Mouse (Mus musculus): ENCODE measurements around the gene Gstcd. TPM values are rescaled to one million over a fixed set of nuclear protein-coding genes. Genes with fewer than 3 reads are reported as not detected.
A peak's percentile ranks its signal among the peaks of the same experiment; 100 is the strongest.

The Gstcd gene
- polyA plus RNA-seq, 1 experiment from 2014 or later = 4.1 TPM

- no peaks in the 10 kb centered on the region for H3K9me3 ChIP-seq (replicated peaks; ENCODE audit: control insufficient read depth, low read length)
- H3K4me1 ChIP-seq (ENCODE audit: control insufficient read depth, insufficient read depth, low read length) = no peaks in the 10 kb centered on the region
- 90% methylated on average over 2 of the region's 2 CpGs for WGBS
- peaks cover 28% of the 10 kb centered on the region for H3K36me3 ChIP-seq (ENCODE audit: control insufficient read depth, insufficient read depth)
- H3K9ac ChIP-seq (ENCODE audit: low read length) = no peak overlapping the region
- no peak overlapping the region for H3K27ac ChIP-seq (ENCODE audit: low read length)
- no peak overlapping the region for H3K4me2 ChIP-seq (ENCODE audit: low read depth, low read length)
- H3K4me3 ChIP-seq (ENCODE audit: low read length) = no peak overlapping the region
- no peaks in the 10 kb centered on the region for H3K27me3 ChIP-seq (ENCODE audit: control insufficient read depth, insufficient read depth, low read length)
- no peak for ATAC-seq (replicated peaks; ENCODE audit: extremely low read depth, insufficient read depth, low FRiP score)
These were observed 7.1 kb upstream of the Gstcd start for GRCm38 (mm10) chr3:133098909-133099308.

- Histone ChIP-seq H3K36me3 (ENCODE audit: control insufficient read depth, insufficient read depth) (peaks cover 23% of the 10 kb centered on the region), H3K9me3 (replicated peaks; ENCODE audit: control insufficient read depth, low read length) (no peaks in the 10 kb centered on the region), H3K27me3 (ENCODE audit: control insufficient read depth, insufficient read depth, low read length) (no peaks in the 10 kb centered on the region), H3K27ac (ENCODE audit: low read length) (no peak overlapping the region), H3K4me2 (ENCODE audit: low read depth, low read length) (no peak overlapping the region), H3K9ac (ENCODE audit: low read length) (no peak overlapping the region), H3K4me3 (ENCODE audit: low read length) (no peak overlapping the region), H3K4me1 (ENCODE audit: control insufficient read depth, insufficient read depth, low read length) (no peaks in the 10 kb centered on the region)
- no peak for ATAC-seq (replicated peaks; ENCODE audit: extremely low read depth, insufficient read depth, low FRiP score)
- WGBS = 90% methylated on average over 4 of the region's 4 CpGs
These were observed 6.5 kb upstream of the Gstcd start for GRCm38 (mm10) chr3:133098336-133098735.

- 93% methylated on average over 6 of the region's 6 CpGs for WGBS
These were observed 6.1 kb upstream of the Gstcd start for GRCm38 (mm10) chr3:133097936-133098335.

GRCm38 (mm10) chr3:133094305-133094704, 2.5 kb upstream of the Gstcd start:
- no peak overlapping the region for H3K27ac ChIP-seq (ENCODE audit: low read length)
- H3K4me3 ChIP-seq (ENCODE audit: low read length) = no peak overlapping the region
- no peak overlapping the region for H3K9ac ChIP-seq (ENCODE audit: low read length)
- no peak for ATAC-seq (replicated peaks; ENCODE audit: extremely low read depth, insufficient read depth, low FRiP score)
- no peaks in the 10 kb centered on the region for H3K9me3 ChIP-seq (replicated peaks; ENCODE audit: control insufficient read depth, low read length)
- H3K36me3 ChIP-seq (ENCODE audit: control insufficient read depth, insufficient read depth) = peaks cover 9% of the 10 kb centered on the region
- H3K27me3 ChIP-seq (ENCODE audit: control insufficient read depth, insufficient read depth, low read length) = no peaks in the 10 kb centered on the region
- peaks cover 12% of the 10 kb centered on the region for H3K4me1 ChIP-seq (ENCODE audit: control insufficient read depth, insufficient read depth, low read length)
- H3K4me2 ChIP-seq (ENCODE audit: low read depth, low read length) = no peak overlapping the region
- WGBS = 34% methylated on average over 1 of the region's 1 CpGs

More at GRCm38 (mm10) chr3:133097936-133098335, 6.1 kb upstream of the Gstcd start:
- Histone ChIP-seq H3K9me3 (replicated peaks; ENCODE audit: control insufficient read depth, low read length) (no peaks in the 10 kb centered on the region), H3K4me1 (ENCODE audit: control insufficient read depth, insufficient read depth, low read length) (peaks cover 2% of the 10 kb centered on the region; the same call in 1 of the 2 replicates), H3K4me3 (ENCODE audit: low read length) (no peak overlapping the region), H3K4me2 (ENCODE audit: low read depth, low read length) (no peak overlapping the region), H3K36me3 (ENCODE audit: control insufficient read depth, insufficient read depth) (peaks cover 23% of the 10 kb centered on the region), H3K27ac (ENCODE audit: low read length) (no peak overlapping the region), H3K9ac (ENCODE audit: low read length) (no peak overlapping the region), H3K27me3 (ENCODE audit: control insufficient read depth, insufficient read depth, low read length) (no peaks in the 10 kb centered on the region)
- ATAC-seq (replicated peaks; ENCODE audit: extremely low read depth, insufficient read depth, low FRiP score) = no peak

- H3K4me1 ChIP-seq (ENCODE audit: control insufficient read depth, insufficient read depth, low read length) = peaks cover 12% of the 10 kb centered on the region
- peak overlapping the region; percentile 90 for H3K9ac ChIP-seq (ENCODE audit: low read length)
- H3K4me3 ChIP-seq (ENCODE audit: low read length) = peak overlapping the region; percentile 96; the same call in 1 of the 2 replicates
- H3K27me3 ChIP-seq (ENCODE audit: control insufficient read depth, insufficient read depth, low read length) = no peaks in the 10 kb centered on the region
- ATAC-seq (replicated peaks; ENCODE audit: extremely low read depth, insufficient read depth, low FRiP score) = no peak
- H3K36me3 ChIP-seq (ENCODE audit: control insufficient read depth, insufficient read depth) = no peaks in the 10 kb centered on the region
- no peak overlapping the region for H3K27ac ChIP-seq (ENCODE audit: low read length)
- H3K9me3 ChIP-seq (replicated peaks; ENCODE audit: control insufficient read depth, low read length) = no peaks in the 10 kb centered on the region
- 73% methylated on average over 1 of the region's 1 CpGs for WGBS
- peak overlapping the region; percentile 72 for H3K4me2 ChIP-seq (ENCODE audit: low read depth, low read length)
These were observed 1.1 kb upstream of the Gstcd start for GRCm38 (mm10) chr3:133092936-133093335.

- Histone ChIP-seq H3K4me3 (ENCODE audit: low read length) (peak overlapping the region; percentile 96), H3K36me3 (ENCODE audit: control insufficient read depth, insufficient read depth) (no peaks in the 10 kb centered on the region), H3K9ac (ENCODE audit: low read length) (peak overlapping the region; percentile 90), H3K9me3 (replicated peaks; ENCODE audit: control insufficient read depth, low read length) (no peaks in the 10 kb centered on the region), H3K27ac (ENCODE audit: low read length) (peak overlapping the region; percentile 96), H3K27me3 (ENCODE audit: control insufficient read depth, insufficient read depth, low read length) (no peaks in the 10 kb centered on the region), H3K4me2 (ENCODE audit: low read depth, low read length) (peak overlapping the region; percentile 72), H3K4me1 (ENCODE audit: control insufficient read depth, insufficient read depth, low read length) (peaks cover 12% of the 10 kb centered on the region)
- no peak for ATAC-seq (replicated peaks; ENCODE audit: extremely low read depth, insufficient read depth, low FRiP score)
- under 1% methylated on average over 7 of the region's 7 CpGs for WGBS
These were observed 531 bp upstream of the Gstcd start for GRCm38 (mm10) chr3:133092274-133092853.

- Histone ChIP-seq H3K9me3 (replicated peaks; ENCODE audit: control insufficient read depth, low read length) (no peaks in the 10 kb centered on the region), H3K4me2 (ENCODE audit: low read depth, low read length) (peak overlapping the region; percentile 71), H3K4me3 (ENCODE audit: low read length) (peak overlapping the region; percentile 96), H3K27ac (ENCODE audit: low read length) (peak overlapping the region; percentile 96), H3K9ac (ENCODE audit: low read length) (peak overlapping the region; percentile 90), H3K4me1 (ENCODE audit: control insufficient read depth, insufficient read depth, low read length) (peaks cover 12% of the 10 kb centered on the region), H3K36me3 (ENCODE audit: control insufficient read depth, insufficient read depth) (no peaks in the 10 kb centered on the region), H3K27me3 (ENCODE audit: control insufficient read depth, insufficient read depth, low read length) (no peaks in the 10 kb centered on the region)
- under 1% methylated on average over 44 of the region's 44 CpGs for WGBS
- ATAC-seq (replicated peaks; ENCODE audit: extremely low read depth, insufficient read depth, low FRiP score) = peak; percentile 63
These were observed 641 bp downstream of the Gstcd start for GRCm38 (mm10) chr3:133091121-133091663.

- H3K4me2 ChIP-seq (ENCODE audit: low read depth, low read length) = peak overlapping the region; percentile 71
- H3K9ac ChIP-seq (ENCODE audit: low read length) = peak overlapping the region; percentile 90
- H3K36me3 ChIP-seq (ENCODE audit: control insufficient read depth, insufficient read depth) = no peaks in the 10 kb centered on the region
- H3K27me3 ChIP-seq (ENCODE audit: control insufficient read depth, insufficient read depth, low read length) = no peaks in the 10 kb centered on the region
- H3K4me3 ChIP-seq (ENCODE audit: low read length) = peak overlapping the region; percentile 96
- no peaks in the 10 kb centered on the region for H3K9me3 ChIP-seq (replicated peaks; ENCODE audit: control insufficient read depth, low read length)
- 7% methylated on average over 11 of the region's 11 CpGs for WGBS
- ATAC-seq (replicated peaks; ENCODE audit: extremely low read depth, insufficient read depth, low FRiP score) = no peak
- peak overlapping the region; percentile 96 for H3K27ac ChIP-seq (ENCODE audit: low read length)
- peaks cover 12% of the 10 kb centered on the region for H3K4me1 ChIP-seq (ENCODE audit: control insufficient read depth, insufficient read depth, low read length)
These were observed 1.3 kb downstream of the Gstcd start for GRCm38 (mm10) chr3:133090247-133091120.

GRCm38 (mm10) chr3:133085858-133086257, 6.0 kb downstream of the Gstcd start:
- H3K27me3 ChIP-seq (ENCODE audit: control insufficient read depth, insufficient read depth, low read length) = no peaks in the 10 kb centered on the region
- no peak overlapping the region for H3K4me2 ChIP-seq (ENCODE audit: low read depth, low read length)
- no peaks in the 10 kb centered on the region for H3K9me3 ChIP-seq (replicated peaks; ENCODE audit: control insufficient read depth, low read length)
- H3K4me1 ChIP-seq (ENCODE audit: control insufficient read depth, insufficient read depth, low read length) = peaks cover 6% of the 10 kb centered on the region
- H3K4me3 ChIP-seq (ENCODE audit: low read length) = no peak overlapping the region
- H3K36me3 ChIP-seq (ENCODE audit: control insufficient read depth, insufficient read depth) = peaks cover 11% of the 10 kb centered on the region
- no peak overlapping the region for H3K9ac ChIP-seq (ENCODE audit: low read length)
- no peak for ATAC-seq (replicated peaks; ENCODE audit: extremely low read depth, insufficient read depth, low FRiP score)
- 47% methylated on average over 3 of the region's 3 CpGs for WGBS
- no peak overlapping the region for H3K27ac ChIP-seq (ENCODE audit: low read length)
